25 mouse cellular contexts compared by ENCODE assay signal in the genomic region with DNA sequence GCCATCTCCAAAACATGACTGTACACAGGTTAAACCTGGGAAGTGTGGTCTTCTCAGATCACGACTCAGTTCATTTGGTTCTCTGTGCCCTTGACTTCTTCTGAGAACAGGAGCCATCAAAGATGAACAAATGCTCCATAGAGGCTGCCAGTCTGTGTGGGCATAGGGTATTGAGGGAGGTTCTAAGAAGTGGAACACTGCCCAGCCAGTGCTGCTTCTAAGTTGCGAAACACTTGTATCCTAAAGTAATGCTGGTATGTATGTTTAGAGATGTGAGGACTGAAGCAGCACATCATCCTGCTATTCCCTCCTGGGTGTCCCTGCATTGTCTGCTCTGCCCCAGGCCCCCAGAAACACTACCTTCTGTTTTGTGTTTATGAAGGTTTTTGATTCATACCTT. TPM values are rescaled to one million over a fixed set of nuclear protein-coding genes. Genes with fewer than 3 reads are reported as not detected.
A peak's percentile ranks its signal among the peaks of the same experiment; 100 is the strongest.
DNase-seq lines count a peak whose midpoint lies in the region; ATAC-seq lines count a peak whose summit lies in the region.
"Had no signal": no experiment of that assay in that cellular context is flagged by ENCODE, and none has a peak within 500 bp of the region (broad histone marks: within the 10 kb centered on the region; RNA-seq: fewer than 3 reads in every experiment).

No protein-coding gene starts in this region.

- no peak overlapping the region for H3K4me2 ChIP-seq in intestine, embryonic 16.5 days (ENCODE audit: low read depth, low read length)
- no peak overlapping the region for H3K4me2 ChIP-seq in intestine, embryonic 15.5 days (replicated peaks)
- H3K4me2 ChIP-seq: forebrain, embryonic 12.5 days; forebrain, embryonic 15.5 days; heart, embryonic 13.5 days; hindbrain, embryonic 12.5 days; hindbrain, embryonic 15.5 days had no signal

- H3K36me3 ChIP-seq in intestine, embryonic 16.5 days (ENCODE audit: control insufficient read depth, insufficient read depth, low read length) = no peaks in the 10 kb centered on the region
- H3K36me3 ChIP-seq in intestine, embryonic 15.5 days = no peaks in the 10 kb centered on the region
- H3K36me3 ChIP-seq: forebrain, embryonic 12.5 days; forebrain, embryonic 15.5 days; heart, embryonic 10.5 days; heart, embryonic 13.5 days; hindbrain, embryonic 12.5 days; hindbrain, embryonic 15.5 days had no signal

- 80% methylated on average over 2 of the region's 2 CpGs for WGBS in intestine, embryonic 16.5 days
- 80% methylated on average over 2 of the region's 2 CpGs for WGBS in intestine, embryonic 15.5 days

- DNase-seq in 3T3-L1 (ENCODE audit: low read depth, low spot score) (peak; percentile 69), NIH3T3 (ENCODE audit: low read depth) (peak; percentile 75)
- peak; percentile 51 for DNase-seq in fat pad, adult 2 months (ENCODE audit: extremely low read depth, low read depth, low spot score)
- DNase-seq in right cerebral cortex, adult 2 months (ENCODE audit: low spot score in 2 of 2) = no peak
- no peak for DNase-seq in gastrocnemius, postnatal 36 days
- no peak for DNase-seq in heart, postnatal 36 days
- DNase-seq: adrenal gland, adult 8-10 months; adrenal gland, postnatal 25 days; cerebellum, adult 18-20 months; cerebellum, adult 9-10 months; cerebellum, postnatal 14 days; gastrocnemius, adult 2 months; gastrocnemius, postnatal 14 days; heart, adult 2 months; heart, postnatal 14 days; kidney, adult 18-20 months had no signal

- H3K9ac ChIP-seq in intestine, embryonic 16.5 days (ENCODE audit: low read depth, low read length) = no peak overlapping the region
- H3K9ac ChIP-seq in intestine, embryonic 15.5 days = no peak overlapping the region
- H3K9ac ChIP-seq: forebrain, embryonic 12.5 days; forebrain, embryonic 15.5 days; heart, embryonic 13.5 days; hindbrain, embryonic 12.5 days; hindbrain, embryonic 15.5 days had no signal

- no peaks in the 10 kb centered on the region for H3K9me3 ChIP-seq in intestine, embryonic 16.5 days (ENCODE audit: control insufficient read depth, low read length)
- no peaks in the 10 kb centered on the region for H3K9me3 ChIP-seq in intestine, embryonic 15.5 days
- H3K9me3 ChIP-seq: forebrain, embryonic 12.5 days; forebrain, embryonic 15.5 days; heart, embryonic 10.5 days; heart, embryonic 13.5 days; hindbrain, embryonic 12.5 days; hindbrain, embryonic 15.5 days had no signal

- ATAC-seq in intestine, embryonic 16.5 days = peak; percentile 13; the same call in 1 of the 2 replicates
- no peak for ATAC-seq in intestine, embryonic 15.5 days
- ATAC-seq: forebrain, embryonic 15.5 days; Patski had no signal

- 0 out of 2 replicates have a peak, but pooled peaks cover 6% of the 10 kb centered on the region for H3K4me1 ChIP-seq in intestine, embryonic 16.5 days (ENCODE audit: control insufficient read depth, insufficient read depth, low read length)
- H3K4me1 ChIP-seq in intestine, embryonic 15.5 days (replicated peaks) = no peaks in the 10 kb centered on the region

- intact Hi-C loops in gastrocnemius, postnatal 36 days (cut with DNase I) = no loop called here
- intact Hi-C loops in heart, postnatal 36 days (cut with DNase I) = no loop called here

- no peak overlapping the region; the same call in 1 of the 2 replicates for H3K27ac ChIP-seq in intestine, embryonic 16.5 days (ENCODE audit: low read length)
- no peak overlapping the region for H3K27ac ChIP-seq in intestine, embryonic 15.5 days
- H3K27ac ChIP-seq: forebrain, embryonic 12.5 days; forebrain, embryonic 15.5 days; gastrocnemius, adult 2 months; heart, adult 2 months; heart, embryonic 10.5 days; heart, embryonic 13.5 days; hindbrain, embryonic 12.5 days; hindbrain, embryonic 15.5 days had no signal

- H3K4me3 ChIP-seq in intestine, embryonic 16.5 days (ENCODE audit: low read length) = no peak overlapping the region
- H3K4me3 ChIP-seq in intestine, embryonic 15.5 days (replicated peaks) = no peak overlapping the region
- H3K4me3 ChIP-seq: forebrain, embryonic 12.5 days; forebrain, embryonic 15.5 days; gastrocnemius, adult 2 months; heart, adult 2 months; heart, embryonic 10.5 days; heart, embryonic 13.5 days; hindbrain, embryonic 12.5 days; hindbrain, embryonic 15.5 days had no signal

- no peaks in the 10 kb centered on the region for H3K27me3 ChIP-seq in intestine, embryonic 16.5 days (replicated peaks; ENCODE audit: control insufficient read depth, insufficient read depth, low read length)
- H3K27me3 ChIP-seq in intestine, embryonic 15.5 days (replicated peaks) = no peaks in the 10 kb centered on the region
- H3K27me3 ChIP-seq: forebrain, embryonic 15.5 days; heart, embryonic 13.5 days; hindbrain, embryonic 12.5 days; hindbrain, embryonic 15.5 days; Patski had no signal

RNA-seq across cellular contexts. Expression of a gene that starts 5.2 kb away (rescaled TPM):
- 13.4 and 13.8 TPM in 2 replicates for polyA plus RNA-seq in intestine, embryonic 16.5 days (2015; fragmentation: Nextera tagmentation; extraction: Ambion mirVana)
- 13.8 and 14.6 TPM in 2 replicates for polyA plus RNA-seq in intestine, embryonic 15.5 days (2015; fragmentation: Nextera tagmentation; extraction: Ambion mirVana)
- total RNA-seq in gastrocnemius, postnatal 36 days (2021) = 10 to 100 TPM; 22.2 to 46.1 TPM
- 10 to 100 TPM; 28.7 to 61.1 TPM for total RNA-seq in heart, postnatal 36 days (2021)

Comparison
In these comparisons a context has a peak if more than half of its experiments do, and no peak if none do; other contexts are left out.
1. DNase-seq: peak in 3T3-L1 (single experiment), NIH3T3 (single experiment) and fat pad, adult 2 months (single experiment); none in right cerebral cortex, adult 2 months (0 of 2), gastrocnemius, postnatal 36 days (0 of 2) and heart, postnatal 36 days (0 of 2).